Mouse (Mus musculus) cerebellum, adult 9-10 months (tissue): ENCODE data around the gene Mgea5.

Source experiments
- DNase-seq: peaks from one replicate; pipeline ENCODE4 v3.0.0; 2022

Mgea5 gene

DNA sequence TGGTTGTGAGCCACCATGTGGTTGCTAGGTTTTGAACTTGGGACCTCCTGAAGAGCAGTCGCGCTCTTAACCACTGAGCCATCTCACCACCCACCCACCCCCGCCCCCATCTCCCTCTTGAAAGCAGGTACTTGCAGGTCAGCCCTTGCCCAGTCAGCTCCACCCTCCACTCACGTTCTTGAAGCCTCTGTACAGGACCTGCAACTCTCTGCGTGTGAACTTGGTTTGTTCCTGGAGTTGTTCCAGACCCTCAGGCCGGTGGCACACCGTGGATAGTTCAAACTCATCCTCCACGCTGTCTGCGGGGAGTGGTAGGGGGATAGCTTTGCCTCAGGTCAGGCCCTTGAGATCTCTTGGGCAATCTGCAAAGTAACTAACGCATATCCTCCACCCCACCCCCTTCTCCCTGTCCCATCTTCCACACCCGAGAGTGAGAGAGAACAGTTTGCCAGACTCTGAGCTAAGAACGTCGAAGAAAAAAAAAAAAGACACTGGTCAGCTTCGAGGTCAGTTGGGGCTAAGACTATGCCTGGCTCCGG lies 11.8 kb upstream of the Mgea5 start:
- DNase-seq, result no peak

DNA sequence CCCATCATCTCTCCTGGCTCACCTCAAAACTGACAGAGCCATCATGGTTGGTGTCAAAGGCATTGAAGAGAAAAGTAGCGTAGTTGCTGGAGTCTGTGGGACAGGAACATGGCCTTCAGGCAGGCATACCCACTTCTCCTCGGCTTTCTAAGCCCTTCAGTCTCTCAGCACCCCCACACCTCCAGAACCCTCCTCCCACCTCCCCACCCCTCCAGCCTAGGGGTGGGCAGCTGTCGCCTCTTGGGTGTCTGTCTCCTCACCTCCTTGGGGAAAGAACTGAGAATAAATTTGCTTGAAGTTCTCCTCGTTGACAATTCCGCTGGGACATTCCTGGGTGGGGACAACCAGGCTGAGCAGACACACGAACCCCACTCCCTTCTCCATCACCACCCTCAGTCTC lies 11.1 kb upstream of the Mgea5 start:
- no peak for DNase-seq

GRCm38 (mm10) chr19:45792404-45792803 lies 8.8 kb upstream of the Mgea5 start:
- no peak for DNase-seq

DNA sequence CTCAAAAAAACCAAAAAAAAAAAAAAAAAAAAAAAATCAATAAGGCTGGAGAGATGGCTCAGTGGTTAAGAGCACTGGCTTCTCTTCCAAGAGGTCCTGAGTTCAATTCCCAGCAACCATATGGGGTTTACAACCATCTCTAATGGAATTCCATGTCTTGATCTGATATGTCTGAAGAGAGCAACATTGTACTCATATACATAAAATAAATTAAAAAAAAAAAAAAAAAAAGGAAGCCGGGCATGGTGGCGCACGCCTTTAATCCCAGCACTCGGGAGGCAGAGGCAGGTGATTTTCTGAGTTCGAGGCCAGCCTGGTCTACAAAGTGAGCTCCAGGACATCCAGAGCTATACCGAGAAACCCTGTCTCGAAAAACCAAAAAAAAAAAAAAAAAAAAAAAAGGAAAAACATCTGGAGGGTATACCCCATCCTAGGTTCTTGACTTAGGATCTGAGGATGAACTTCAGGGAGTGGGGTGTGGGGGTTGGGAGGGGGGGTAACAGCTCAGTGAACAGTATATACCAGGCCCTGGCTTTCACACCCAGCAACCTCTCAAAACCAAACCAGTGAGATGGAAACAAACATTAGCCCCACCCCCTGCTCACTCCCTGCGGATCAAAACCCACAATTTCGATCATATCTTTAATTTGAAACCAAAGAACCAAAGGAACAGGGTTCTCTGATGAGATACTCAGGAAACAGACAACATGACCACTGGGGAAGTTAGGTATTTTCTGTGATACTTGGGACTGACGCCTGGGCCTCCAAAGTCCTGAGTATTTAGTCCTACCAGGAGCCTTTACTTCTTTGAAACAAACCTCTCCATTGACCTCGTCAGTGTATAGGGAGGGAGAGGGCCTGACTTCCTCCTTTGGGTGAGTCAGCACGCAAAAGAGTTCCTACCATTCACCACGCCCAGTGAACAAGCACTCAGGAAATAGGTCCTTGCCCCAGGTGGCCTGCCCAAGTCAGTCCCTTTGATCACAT lies 6.5 kb upstream of the Mgea5 start:
- DNase-seq, result no peak

- DNase-seq, result no peak
These were observed 5.7 kb upstream of the Mgea5 start for GRCm38 (mm10) chr19:45789365-45789764.

- no peak for DNase-seq
These were observed 4.7 kb upstream of the Mgea5 start for GRCm38 (mm10) chr19:45788337-45788736.

- no peak for DNase-seq
These were observed 3.8 kb upstream of the Mgea5 start for GRCm38 (mm10) chr19:45787450-45787849.

GRCm38 (mm10) chr19:45785470-45785869 lies 1.8 kb upstream of the Mgea5 start:
- peak; percentile 30 for DNase-seq

DNA sequence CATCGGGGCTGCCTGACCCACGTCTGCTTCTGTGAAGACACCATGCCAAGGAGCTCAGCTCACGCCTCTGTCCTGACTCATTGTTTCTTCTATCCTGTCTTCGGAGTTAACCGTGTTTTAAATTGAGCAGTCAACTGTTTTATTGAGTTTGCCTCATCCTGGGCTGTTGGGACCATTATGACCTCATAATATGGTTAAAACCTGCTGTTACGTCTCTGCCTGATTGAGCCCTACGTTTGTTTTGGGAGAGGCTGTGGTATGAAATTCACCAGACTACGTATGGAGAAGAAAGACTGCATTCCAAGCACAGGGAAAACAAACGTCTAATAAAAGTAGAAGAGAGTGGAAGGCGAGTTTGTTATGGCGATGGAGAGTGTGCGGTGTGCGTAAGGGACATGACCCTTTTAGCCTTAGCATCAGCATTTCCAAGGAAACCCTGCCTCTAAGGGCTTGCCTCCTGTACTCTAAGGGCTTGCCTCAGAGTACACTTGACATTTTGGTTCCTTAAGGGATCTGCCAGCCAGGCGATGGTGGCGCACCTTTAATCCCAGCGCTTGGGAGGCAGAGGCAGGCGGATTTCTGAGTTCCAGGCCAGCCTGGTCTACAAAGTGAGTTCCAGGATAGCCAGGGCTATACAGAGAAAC lies 418 bp upstream of the Mgea5 start:
- no peak for DNase-seq

DNA sequence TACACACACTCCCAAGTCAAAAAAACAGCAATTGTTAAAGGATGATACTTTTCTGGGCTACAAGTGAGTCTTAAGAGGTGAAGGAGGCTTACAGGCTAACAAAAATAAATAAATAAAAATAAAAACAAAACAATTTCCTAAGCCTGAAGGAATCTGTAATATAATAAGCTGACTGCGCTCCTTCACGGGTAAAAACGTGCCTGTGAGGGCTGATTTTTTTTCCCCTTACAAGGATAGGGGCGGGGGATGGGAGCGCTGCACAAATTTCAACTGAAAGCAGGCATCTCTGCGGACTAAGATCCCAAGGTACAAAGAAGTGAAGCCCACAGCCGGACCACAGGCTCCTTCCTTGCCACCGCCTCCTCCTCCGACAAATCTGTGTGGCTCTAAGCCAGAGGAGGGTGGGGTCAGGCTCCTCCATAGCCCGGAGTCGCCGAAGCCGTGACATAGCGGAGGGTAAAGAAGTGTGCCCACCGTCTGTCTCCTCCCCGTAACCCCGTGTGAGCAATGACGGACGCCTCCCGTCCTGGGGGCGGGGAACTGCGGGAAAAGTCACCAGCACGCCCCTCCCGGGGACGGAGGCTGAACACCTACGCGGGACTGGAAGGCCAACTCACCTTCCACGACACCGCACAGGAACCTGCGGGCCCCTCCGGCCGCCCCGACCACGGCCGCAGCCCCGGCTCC lies 1.2 kb downstream of the Mgea5 start:
- peak; percentile 79 for DNase-seq

DNA sequence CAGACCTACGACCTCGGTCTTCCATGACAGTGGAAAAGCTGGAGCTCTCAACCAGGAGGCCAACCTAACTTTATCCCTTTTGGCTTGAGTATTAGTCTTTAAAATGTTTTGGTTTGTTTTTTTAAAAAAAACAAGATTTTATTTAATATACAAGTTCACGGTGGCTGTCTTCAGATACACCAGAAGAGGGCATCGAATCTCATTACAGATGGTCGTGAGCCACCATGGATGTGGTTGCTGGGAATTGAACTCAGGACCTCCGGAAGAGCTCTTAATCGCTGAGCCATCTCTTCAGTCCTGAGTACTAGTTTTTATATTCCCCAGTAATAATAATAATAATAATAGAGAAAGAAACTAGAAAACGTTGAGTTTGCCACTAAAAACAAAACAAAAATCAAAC lies 2.0 kb downstream of the Mgea5 start:
- no peak for DNase-seq

GRCm38 (mm10) chr19:45780350-45780915 lies 3.2 kb downstream of the Mgea5 start:
- DNase-seq, result no peak

- DNase-seq, result no peak
These were observed 8.2 kb downstream of the Mgea5 start for GRCm38 (mm10) chr19:45775486-45775885.

- DNase-seq, result no peak
These were observed 12.1 kb downstream of the Mgea5 start for GRCm38 (mm10) chr19:45771501-45771900.

DNA sequence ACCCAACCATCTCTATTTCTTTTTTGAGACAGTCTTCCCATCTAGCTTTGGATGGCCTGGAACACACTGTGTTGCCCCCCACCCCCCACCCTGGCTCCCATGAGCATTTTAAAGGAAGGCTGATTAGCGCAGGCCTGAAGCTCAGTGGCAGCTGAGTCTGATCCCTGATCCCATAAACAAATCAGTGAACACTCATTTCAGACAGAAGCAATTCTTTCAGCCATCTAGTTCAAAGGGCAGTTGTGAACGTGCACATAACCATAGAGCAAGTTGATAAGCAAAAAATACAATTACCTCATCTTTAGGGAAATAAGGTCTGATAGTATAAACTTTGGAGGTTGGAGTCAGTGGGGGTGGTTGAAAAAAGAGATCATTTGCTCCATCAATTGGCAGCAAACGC lies 22.8 kb downstream of the Mgea5 start:
- DNase-seq, result no peak

- DNase-seq, result no peak
These were observed 25.0 kb downstream of the Mgea5 start for GRCm38 (mm10) chr19:45758671-45759070.

DNA sequence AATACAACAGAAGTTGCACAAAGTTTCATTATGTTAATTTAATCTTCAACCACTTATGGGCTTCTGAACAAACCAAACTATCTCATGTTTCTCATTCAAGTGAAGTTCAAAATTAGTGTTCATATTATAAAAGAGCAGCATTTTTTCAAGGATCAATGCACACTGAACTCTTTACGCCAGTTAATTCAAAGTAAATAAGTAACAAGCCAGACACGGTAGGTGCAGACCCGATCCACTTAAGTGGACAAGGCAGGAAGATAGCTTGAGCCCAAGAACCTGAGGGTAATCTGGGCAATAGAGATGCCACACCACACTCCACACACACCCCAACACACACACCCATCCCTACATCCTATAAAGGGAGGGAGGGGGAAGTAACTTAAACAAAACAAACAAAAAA lies 30.1 kb downstream of the Mgea5 start:
- no peak for DNase-seq

DNA sequence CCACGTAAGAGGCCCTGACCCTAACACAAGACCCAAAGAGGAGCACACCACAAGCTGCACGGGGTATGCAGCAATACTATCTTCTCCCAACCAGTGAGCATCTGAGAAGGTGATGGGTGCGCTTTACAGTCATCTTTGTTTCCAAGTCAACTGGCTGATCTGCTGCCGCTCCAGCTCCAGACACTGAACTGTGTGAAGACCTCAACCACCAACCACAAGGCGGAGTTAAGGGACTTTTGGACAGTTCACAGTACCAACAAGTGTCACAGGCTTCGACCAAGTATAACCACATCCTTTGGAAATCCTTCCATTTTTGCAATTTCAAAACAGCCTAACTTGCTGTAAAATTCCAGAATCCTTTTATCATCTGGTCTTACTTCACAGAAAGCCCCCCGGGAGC lies 31.8 kb downstream of the Mgea5 start:
- no peak for DNase-seq

GRCm38 (mm10) chr19:45749243-45750043 lies 34.2 kb downstream of the Mgea5 start, which contains the start of gene Npm3:
Gene Npm3, minus strand, starts transcription at chr19:45749591.
- DNase-seq, result peak; percentile 57

GRCm38 (mm10) chr19:45748691-45749242 lies 34.9 kb downstream of the Mgea5 start:
- no peak for DNase-seq

DNA sequence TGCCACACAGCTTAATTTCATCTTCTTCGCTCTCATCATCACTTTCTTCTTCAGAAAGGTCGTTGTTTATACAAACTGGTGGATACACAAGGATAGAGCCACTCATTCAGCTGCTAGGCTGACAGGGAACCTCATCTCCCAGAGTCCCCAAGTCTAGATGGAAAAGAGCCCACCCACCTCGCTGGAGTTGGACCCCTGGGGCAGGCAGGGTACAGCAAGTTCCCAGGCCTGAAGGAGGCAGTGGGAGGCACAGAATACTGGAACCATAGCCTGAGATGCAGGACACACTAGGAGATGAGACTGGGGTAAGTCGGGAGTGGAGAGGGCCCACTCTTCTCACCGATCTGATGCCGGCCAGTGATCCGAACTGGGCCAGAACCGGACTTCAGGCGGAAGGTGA lies 35.4 kb downstream of the Mgea5 start:
- no peak for DNase-seq
